Mouse (Mus musculus) kidney, adult 8-10 months (tissue): ENCODE data around the gene Fsip1.
A peak's percentile ranks its signal among the peaks of the same experiment; 100 is the strongest.
"Not testable (repeated sequence)": the region's sequence is repeated elsewhere in the genome, so short reads cannot be mapped to it uniquely, and the experiment has no call there.

Experiments
- DNase-seq, 2 experiments: peaks; one replicate each; pipeline ENCODE4 v3.0.0; 2022

Gene Fsip1

DNA sequence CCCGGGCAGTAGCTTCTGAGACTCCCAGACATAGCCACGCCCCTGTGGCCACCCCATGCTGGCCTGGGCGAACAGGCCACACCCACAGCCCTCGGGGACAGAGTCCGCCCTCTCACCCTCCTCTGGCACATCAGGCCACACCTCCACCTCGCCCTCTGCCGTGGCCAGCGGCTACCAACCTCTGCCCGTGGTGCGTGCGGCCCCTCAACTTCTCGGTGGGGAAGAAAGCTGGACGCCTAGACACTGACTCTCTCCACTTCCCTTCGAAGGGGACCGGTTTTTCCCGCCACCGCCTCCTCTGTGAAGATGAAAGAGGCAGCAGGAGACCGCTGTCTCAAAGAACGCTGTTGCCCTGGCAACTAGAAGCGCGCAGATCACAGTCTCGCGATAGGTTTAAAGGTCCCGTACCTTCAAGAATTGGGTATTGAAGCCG, at the start of gene Fsip1:
Fsip1 (minus strand) TSS at position 346 of the 433 bp plus-strand sequence.
- peak; percentile 93 for DNase-seq

DNA sequence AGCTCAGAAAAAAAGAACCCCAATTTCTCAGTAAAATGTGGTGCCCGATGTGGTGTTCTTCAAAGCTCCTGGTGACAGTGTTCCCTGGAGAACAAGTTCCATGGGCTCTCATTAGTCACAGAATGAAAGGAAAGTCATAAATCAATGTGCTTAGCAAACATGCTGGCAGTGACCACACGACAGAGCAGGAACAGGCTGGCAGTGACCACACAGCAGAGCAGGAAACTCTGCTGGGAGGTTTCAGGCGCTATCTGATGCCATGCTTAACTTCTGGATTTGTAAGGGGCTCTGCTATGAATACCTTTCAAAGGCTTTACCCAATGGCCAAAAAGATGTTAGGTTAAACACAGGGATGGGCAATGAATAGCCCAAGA, 49.7 kb upstream of the Fsip1 start:
- no peak for DNase-seq

GRCm38 (mm10) chr2:118305827-118306521, 49.2 kb upstream of the Fsip1 start:
- DNase-seq = no peak

DNA sequence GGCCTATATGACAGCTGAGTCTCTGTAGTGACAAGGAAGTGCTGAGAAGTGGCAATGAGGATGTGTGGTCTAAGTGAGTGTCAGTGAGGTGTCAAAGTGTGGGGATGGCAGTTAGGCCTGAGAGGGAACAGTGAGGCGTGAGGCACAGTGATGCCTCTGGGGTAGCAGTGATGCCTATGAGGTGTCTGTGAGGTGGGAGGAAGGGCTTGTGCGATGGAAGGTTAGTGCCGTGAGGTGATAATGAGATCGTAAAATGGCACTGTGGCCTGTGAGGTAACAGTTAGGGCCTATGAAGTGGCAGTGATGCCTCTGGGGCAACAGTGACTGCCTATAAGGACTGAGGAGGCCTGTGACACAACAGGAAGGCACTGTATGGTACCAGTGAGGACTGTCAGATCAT, 46.7 kb upstream of the Fsip1 start:
- no peak for DNase-seq

GRCm38 (mm10) chr2:118301656-118302055, 44.9 kb upstream of the Fsip1 start:
- DNase-seq = no peak

- no peak for DNase-seq
Measured at GRCm38 (mm10) chr2:118301041-118301545, 44.3 kb upstream of the Fsip1 start.

DNA sequence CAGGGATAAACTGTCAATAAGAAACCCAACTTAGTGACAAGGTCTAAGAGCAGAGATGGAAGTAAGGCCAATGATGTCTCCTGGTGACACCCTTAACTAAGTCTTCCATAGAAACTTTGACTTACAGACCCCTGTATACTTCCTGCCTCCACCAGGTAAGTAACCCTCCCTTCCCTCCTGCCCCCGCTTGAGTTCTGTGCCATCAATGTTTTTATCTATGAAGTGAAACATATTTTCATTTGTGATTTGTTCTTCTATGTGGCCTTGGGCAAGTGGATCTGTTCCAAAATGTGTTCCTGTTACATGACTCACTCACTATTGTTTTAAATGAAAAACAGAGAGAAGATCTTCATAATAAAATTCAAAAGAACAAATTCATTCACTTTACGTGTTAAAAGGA, 43.2 kb upstream of the Fsip1 start:
- DNase-seq = no peak

- no peak for DNase-seq
Measured at GRCm38 (mm10) chr2:118298601-118299000, 41.8 kb upstream of the Fsip1 start.

DNA sequence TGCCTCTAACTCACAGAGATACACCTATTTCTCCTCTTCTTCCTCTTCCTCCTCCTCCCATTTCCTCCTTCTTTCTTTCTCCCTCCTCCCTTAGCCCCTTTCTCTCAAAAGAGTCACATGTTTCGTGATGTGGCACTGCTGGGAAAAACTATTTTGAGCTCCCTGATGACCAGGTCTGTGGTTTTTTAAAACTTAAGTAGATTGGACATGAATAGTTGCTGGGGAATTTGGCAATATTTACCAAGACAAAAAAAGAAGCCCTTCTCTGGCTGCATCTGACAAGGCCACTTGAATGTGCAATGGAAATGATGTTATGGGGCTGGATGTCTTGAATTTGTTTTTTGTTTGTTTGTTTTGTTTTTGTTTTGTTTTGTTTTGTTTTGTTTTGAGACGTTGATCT, 41.2 kb upstream of the Fsip1 start:
- DNase-seq = no peak

- peak; percentile 10 to 14 for DNase-seq
Measured at GRCm38 (mm10) chr2:118295505-118295904, 38.7 kb upstream of the Fsip1 start.

- DNase-seq = no peak
Measured at GRCm38 (mm10) chr2:118293583-118293982, 36.8 kb upstream of the Fsip1 start.

- DNase-seq = not testable (repeated sequence)
Measured at GRCm38 (mm10) chr2:118289066-118289460, 32.3 kb upstream of the Fsip1 start.

DNA sequence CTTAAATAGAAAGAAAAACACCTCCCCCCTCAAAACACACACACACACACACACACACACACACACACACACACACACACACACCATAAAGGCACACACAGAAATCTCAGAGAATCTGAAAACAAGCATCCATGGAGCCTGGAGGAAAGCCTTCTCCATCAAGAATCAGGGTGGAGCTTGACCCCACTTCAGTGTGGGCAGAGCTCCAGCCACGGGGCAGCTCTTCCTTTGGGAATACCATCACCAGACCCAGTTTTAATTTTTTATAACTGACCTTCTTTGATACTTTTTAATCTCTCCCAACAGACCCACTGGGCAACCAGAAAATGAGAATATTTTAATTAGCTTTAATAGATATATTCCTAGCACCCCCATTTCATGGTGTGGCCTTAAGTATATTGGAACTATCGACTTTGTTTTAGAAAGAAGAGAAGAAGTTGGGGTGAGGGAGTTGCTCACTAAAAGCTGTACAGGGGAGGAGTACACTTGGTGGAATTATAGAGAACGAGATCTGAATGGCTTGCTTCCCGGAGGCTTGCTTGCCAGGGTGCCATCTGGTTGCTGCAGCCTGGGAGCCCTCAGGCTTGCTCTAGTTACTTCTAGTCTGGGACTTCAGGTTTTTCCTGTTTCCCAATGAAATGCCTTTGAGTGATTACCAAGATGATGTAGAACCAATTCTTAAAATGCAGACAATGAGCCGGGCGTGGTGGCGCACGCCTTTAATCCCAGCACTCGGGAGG, 31.7 kb upstream of the Fsip1 start:
- DNase-seq = no peak

DNA sequence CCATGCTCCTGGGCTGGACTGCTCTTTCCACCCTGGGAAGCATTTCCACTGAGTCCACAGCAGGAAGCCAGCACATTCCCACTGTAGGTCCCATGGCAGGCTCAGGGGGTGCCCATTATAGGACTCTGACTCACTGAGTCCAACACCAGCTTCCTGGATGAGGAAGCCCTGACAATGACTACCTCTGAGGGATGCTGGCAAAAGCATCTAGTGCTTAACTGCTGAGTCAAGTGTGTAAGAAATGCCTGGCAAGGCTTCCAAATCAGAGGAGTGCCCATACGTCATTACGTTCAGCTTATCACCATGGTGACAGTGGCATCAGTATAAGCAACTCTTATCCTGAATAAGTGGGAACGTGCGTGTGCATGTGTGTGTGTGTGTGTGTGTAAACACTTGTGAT, 30.9 kb upstream of the Fsip1 start:
- no peak for DNase-seq

- DNase-seq = peak in 1 of 2 experiments; percentile 13
Measured at GRCm38 (mm10) chr2:118282467-118282866, 25.7 kb upstream of the Fsip1 start.

DNA sequence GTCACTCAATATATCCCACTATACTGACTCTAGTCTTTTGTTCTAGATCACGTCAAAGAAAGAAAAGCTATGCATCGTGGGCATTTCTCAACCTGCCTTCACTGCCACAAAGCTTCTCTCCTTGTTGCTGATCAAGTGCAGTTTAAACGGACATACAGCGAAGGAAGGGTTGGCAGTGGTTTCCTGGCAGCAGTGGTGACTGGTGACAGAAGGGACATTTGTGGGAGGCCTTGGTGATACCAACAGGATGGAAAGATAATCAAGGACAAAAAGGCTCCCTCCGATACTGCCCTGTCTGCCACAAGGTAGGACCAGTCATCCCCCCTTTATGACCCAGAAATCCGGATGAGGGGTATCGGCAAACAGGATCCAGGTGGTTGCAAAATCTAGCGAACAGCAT, 21.5 kb upstream of the Fsip1 start:
- DNase-seq = no peak

DNA sequence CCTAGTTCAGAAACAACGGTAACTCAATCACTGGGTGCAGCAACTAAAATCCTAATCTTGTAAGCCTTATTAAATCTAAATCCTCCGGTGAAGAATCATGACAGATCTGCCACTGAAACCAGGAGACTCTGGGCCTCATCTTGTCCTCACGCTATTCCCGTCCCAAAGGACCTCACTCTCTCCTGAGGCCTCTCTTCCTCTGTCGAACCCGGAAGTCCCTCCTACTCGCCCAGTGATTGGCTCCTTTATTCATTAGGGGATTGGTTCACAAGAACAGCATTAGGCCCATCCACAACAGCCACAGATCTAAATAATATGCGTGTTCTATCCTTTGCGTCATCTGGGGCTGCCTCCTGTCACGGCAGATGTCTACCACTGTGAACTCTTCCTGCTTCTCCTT, 14.8 kb upstream of the Fsip1 start:
- DNase-seq = no peak

DNA sequence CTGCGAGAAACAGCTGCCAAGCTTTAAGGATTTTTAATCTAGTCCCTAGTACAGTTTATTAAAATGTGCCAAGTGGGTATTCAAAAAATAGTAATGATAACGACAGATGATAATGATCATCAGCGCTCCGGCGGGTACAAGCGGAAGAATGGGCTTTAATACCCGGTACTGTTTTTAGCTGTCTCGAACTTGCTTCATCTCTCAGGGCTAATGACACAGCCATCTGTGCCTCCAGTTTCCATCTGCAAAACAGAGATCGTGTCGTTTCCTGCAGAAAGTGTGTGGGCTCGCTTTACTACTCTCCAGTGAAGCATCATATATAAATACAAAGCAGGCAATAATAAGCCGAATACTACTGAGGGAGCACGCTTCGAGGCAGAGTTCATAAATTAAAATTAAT, 13.4 kb upstream of the Fsip1 start:
- DNase-seq = no peak

GRCm38 (mm10) chr2:118263914-118264201, 7.1 kb upstream of the Fsip1 start:
- DNase-seq = no peak

- DNase-seq = peak; percentile 24 to 55
Measured at GRCm38 (mm10) chr2:118263151-118263913, 6.6 kb upstream of the Fsip1 start.

DNA sequence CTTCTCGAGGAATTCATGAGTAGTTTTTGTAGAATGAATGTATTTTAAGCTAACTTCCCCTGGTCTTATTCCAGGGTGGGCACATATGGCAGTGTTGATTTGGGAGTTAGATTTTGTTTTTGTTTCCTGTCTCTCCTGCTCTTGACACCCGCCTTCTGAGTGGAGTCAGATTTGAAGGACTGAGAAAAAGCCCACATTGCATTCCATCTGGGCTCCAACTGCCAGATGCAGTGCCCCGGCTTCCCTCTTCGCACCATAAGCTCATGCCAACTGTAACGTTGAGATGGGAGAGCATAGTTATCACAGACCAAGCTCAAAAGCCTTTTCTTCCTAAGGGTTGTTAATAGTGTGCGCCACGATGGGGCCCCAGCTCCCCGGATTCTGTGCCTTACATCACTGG, 5.9 kb upstream of the Fsip1 start:
- no peak for DNase-seq

GRCm38 (mm10) chr2:118259746-118260145, 3.0 kb upstream of the Fsip1 start:
- no peak for DNase-seq

DNA sequence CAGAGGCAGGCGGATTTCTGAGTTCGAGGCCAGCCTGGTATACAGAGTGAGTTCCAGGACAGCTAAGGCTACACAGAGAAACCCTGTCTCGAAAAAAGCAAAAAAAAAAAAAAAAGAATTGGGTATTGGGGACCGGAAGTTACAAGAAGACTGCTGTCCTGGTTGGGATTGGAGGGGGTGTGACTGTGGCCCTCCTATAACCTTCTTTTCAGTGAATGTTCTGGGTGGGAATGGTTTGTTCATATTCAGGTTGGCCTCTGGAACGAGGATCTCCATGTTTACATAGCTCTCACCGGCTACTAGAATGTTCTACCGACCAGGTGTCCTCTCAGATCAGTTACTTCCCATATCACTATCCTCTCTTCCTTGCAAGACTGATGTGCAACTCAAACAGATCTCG, 328 bp upstream of the Fsip1 start:
- DNase-seq = peak; percentile 9 to 22

- DNase-seq = no peak
Measured at GRCm38 (mm10) chr2:118254516-118254915, 2.2 kb downstream of the Fsip1 start.
